Mouse (Mus musculus): ENCODE data around the gene Sdc4. TPM values are rescaled to one million over a fixed set of nuclear protein-coding genes. Genes with fewer than 3 reads are reported as not detected.

Sdc4 gene
- 13.0 and 15.3 TPM in 2 replicates for polyA plus RNA-seq (2015; fragmentation: Nextera tagmentation; extraction: Ambion mirVana)

DNA sequence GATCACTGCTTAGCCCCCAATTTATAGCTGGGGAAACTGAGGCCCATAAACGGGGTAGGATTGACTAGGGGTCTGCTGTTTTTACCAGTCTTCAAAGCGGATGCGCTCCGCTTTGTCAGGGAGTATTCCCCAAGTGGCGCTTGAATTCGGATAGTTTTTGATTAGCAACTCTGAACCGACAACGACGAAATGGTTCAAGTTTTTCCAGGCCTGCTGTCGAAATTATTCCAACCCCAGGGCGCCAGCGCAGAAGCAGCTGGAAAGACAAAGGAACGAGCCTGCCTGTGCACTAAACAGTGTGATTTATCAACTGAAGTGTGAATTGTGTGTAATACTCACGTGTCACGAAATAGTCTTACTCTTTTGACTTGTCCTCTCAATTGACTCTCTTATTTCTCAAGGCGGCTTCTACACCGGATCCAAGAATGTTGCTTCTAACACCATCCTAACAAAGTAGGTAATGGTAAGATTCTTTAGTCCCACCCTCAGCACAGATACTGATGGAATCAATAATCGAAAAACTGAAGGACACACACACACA lies at the start of gene Sdc4:
Gene Sdc4, minus strand, starts transcription at position 428 of the 541 bp plus-strand sequence.
- H3K27ac ChIP-seq (ENCODE audit: low read depth, low read length): no peak within 1 kb of the TSS; the same call in 1 of the 2 replicates
- H3K36me3 ChIP-seq (ENCODE audit: control insufficient read depth, insufficient read depth, low read length): no peaks in the 10 kb centered on the region
- peak within 1 kb of the TSS; percentile 95 for H3K4me2 ChIP-seq (ENCODE audit: low read length)
- ATAC-seq: 0 out of 2 replicates have a peak, but pooled peaks have one; percentile 6
- 6% methylated on average over 18 of the region's 18 CpGs for WGBS
- peak within 1 kb of the TSS; percentile 68 for H3K9ac ChIP-seq (ENCODE audit: low read depth, low read length)
- H3K4me3 ChIP-seq (ENCODE audit: low read length): peak within 1 kb of the TSS; percentile 55
- H3K4me1 ChIP-seq (ENCODE audit: control insufficient read depth, insufficient read depth, low read depth, low read length): peaks cover 21% of the 10 kb centered on the region
- H3K9me3 ChIP-seq (ENCODE audit: control insufficient read depth, low read length): no peaks in the 10 kb centered on the region
- H3K27me3 ChIP-seq (replicated peaks; ENCODE audit: control insufficient read depth, insufficient read depth, low read length): peaks cover 13% of the 10 kb centered on the region

DNA sequence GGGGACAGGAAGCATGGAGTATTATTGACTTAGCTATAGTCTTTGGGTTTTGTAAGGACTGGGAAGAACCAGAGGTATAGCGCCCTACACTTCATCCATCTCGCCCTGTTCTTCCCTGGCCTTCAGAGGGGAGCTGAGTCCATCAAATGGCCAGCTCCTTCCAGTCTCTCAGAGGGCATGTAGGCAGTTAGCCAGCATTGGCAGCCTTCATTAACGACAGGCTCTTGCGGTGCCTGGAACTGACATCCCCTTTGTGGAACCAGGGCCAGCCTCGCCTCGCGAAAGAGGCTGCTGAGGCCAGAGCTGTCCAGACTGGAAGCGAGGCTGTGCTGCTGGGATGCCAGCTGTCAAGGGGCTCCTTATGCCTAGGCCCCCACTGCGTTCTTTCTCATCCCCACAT lies 44.1 kb upstream of the Sdc4 start:
- Histone ChIP-seq H3K4me3 (ENCODE audit: low read length) (no peak overlapping the region), H3K36me3 (ENCODE audit: control insufficient read depth, insufficient read depth, low read length) (no peaks in the 10 kb centered on the region), H3K9me3 (ENCODE audit: control insufficient read depth, low read length) (no peaks in the 10 kb centered on the region), H3K4me1 (ENCODE audit: control insufficient read depth, insufficient read depth, low read depth, low read length) (peaks cover 12% of the 10 kb centered on the region), H3K27me3 (replicated peaks; ENCODE audit: control insufficient read depth, insufficient read depth, low read length) (no peaks in the 10 kb centered on the region), H3K4me2 (ENCODE audit: low read length) (peak overlapping the region; percentile 100), H3K9ac (ENCODE audit: low read depth, low read length) (no peak overlapping the region; the same call in 1 of the 2 replicates), H3K27ac (ENCODE audit: low read depth, low read length) (no peak overlapping the region)
- WGBS: 53% methylated on average over 9 of the region's 9 CpGs
- peak; percentile 31; the same call in 1 of the 2 replicates for ATAC-seq

DNA sequence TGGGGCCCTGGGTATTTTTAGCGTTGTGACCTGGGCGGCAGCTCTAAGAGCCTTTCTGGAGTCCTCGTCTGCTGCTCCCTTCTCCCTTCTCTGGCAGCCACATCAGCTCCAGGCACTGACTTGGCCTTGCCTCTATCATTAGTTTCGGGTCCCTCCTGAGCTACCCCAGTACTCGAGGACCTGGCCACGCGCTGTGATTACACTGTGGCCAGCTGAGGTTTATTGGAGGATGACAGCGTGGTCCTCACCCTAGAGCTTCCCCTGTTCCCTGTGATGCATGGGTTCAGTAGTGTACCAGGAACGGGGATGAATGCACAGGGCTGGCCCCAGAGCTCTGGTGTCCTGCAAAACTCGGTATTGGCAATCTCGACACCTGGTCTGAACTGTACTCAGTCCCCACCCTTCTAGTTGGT lies 43.4 kb upstream of the Sdc4 start:
- no peaks in the 10 kb centered on the region for H3K36me3 ChIP-seq (ENCODE audit: control insufficient read depth, insufficient read depth, low read length)
- H3K27me3 ChIP-seq (replicated peaks; ENCODE audit: control insufficient read depth, insufficient read depth, low read length): no peaks in the 10 kb centered on the region
- ATAC-seq: no peak
- 13% methylated on average over 11 of the region's 11 CpGs for WGBS
- H3K4me2 ChIP-seq (ENCODE audit: low read length): peak overlapping the region; percentile 100
- H3K4me3 ChIP-seq (ENCODE audit: low read length): peak overlapping the region; percentile 87
- peak overlapping the region; percentile 80 for H3K9ac ChIP-seq (ENCODE audit: low read depth, low read length)
- H3K4me1 ChIP-seq (ENCODE audit: control insufficient read depth, insufficient read depth, low read depth, low read length): peaks cover 12% of the 10 kb centered on the region
- H3K27ac ChIP-seq (ENCODE audit: low read depth, low read length): peak overlapping the region; percentile 30; the same call in 1 of the 2 replicates
- H3K9me3 ChIP-seq (ENCODE audit: control insufficient read depth, low read length): no peaks in the 10 kb centered on the region

DNA sequence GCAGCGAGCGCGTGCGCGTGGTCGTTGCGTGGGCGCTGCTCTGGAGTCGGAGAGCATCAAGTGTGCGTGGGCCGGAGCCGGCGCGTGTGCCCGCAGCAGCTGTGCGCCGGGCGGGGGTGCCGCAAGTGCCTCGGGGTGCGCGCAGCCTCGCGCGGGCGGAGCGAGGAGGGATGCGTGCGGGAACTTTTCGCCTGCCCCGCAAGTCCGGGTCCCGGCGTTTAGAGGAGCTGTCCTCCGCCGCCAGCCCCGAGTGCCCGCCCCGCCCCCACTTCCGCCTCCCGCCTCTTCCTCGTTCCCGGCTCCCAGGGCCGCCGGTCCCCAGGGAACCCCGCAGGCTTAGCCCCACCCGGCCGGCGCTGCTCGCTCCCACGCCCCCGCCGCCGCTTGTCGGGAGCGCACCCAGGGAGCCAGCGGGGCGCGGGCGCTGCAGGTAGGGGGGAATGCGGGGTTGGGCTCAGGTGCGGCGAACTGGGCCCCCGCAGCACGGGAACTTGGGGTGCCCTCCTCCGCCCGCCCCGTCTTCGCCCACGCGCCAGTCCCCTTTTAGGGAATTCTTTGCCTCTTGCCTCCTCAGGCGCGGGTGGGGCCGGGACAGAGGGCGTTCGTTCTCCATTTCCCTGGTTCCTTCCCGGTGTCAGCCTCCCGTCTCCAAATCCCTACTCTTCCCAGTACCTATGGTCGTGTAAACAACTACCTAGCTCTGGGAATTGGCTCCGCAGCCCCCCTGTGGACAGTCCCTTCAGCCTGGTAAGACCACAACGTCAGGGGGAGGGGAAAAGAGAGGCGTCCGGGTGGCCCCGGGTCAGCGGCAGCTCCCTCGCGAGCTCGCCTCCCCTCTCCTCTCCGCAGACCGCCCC lies 42.8 kb upstream of the Sdc4 start:
- Histone ChIP-seq H3K9me3 (ENCODE audit: control insufficient read depth, low read length) (no peaks in the 10 kb centered on the region), H3K4me1 (ENCODE audit: control insufficient read depth, insufficient read depth, low read depth, low read length) (peaks cover 12% of the 10 kb centered on the region), H3K27ac (ENCODE audit: low read depth, low read length) (peak overlapping the region; percentile 30; the same call in 1 of the 2 replicates), H3K27me3 (replicated peaks; ENCODE audit: control insufficient read depth, insufficient read depth, low read length) (no peaks in the 10 kb centered on the region), H3K4me2 (ENCODE audit: low read length) (peak overlapping the region; percentile 100), H3K9ac (ENCODE audit: low read depth, low read length) (peak overlapping the region; percentile 80), H3K36me3 (ENCODE audit: control insufficient read depth, insufficient read depth, low read length) (no peaks in the 10 kb centered on the region), H3K4me3 (ENCODE audit: low read length) (peak overlapping the region; percentile 87)
- peak; percentile 65 for ATAC-seq
- 0% methylated on average over 52 of the region's 90 CpGs for WGBS

DNA sequence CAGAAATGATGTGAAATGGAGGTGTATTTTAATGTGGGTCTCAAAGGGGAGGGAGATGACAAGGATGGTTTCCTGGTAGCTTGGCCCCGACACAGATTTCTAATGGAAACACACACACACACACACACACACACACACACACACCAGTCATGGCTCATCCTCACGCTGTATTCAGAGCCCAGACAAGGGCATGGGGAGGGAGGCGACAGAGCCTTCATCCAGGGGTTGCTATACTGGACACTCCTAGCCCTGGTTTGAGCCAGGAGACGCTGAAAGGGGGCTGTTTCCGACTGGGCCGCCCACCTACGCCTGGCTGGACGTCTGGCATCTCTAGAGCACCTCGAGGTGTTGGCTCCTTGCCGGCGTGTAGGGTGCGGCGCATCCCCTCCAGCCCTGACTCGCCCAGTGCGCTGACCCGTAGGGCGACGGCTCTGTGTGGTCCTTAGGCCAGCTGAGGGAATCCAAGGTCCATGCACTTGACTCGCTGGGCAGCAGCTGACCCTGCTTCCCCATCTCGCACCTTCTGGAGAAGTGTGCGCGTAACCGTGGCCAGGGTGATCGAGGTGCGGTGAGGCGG lies 42.1 kb upstream of the Sdc4 start, which contains the start of gene Dbndd2:
Gene Dbndd2, plus strand, starts transcription at position 426 of the 577 bp plus-strand sequence.
- 1% methylated on average over 26 of the region's 26 CpGs for WGBS
- H3K4me1 ChIP-seq (ENCODE audit: control insufficient read depth, insufficient read depth, low read depth, low read length): peaks cover 12% of the 10 kb centered on the region
- peak within 1 kb of the TSS; percentile 80 for H3K9ac ChIP-seq (ENCODE audit: low read depth, low read length)
- H3K27ac ChIP-seq (ENCODE audit: low read depth, low read length): peak within 1 kb of the TSS; percentile 30
- peak within 1 kb of the TSS; percentile 100 for H3K4me2 ChIP-seq (ENCODE audit: low read length)
- peak within 1 kb of the TSS; percentile 87 for H3K4me3 ChIP-seq (ENCODE audit: low read length)
- no peaks in the 10 kb centered on the region for H3K27me3 ChIP-seq (replicated peaks; ENCODE audit: control insufficient read depth, insufficient read depth, low read length)
- ATAC-seq: peak; percentile 57
- no peaks in the 10 kb centered on the region for H3K36me3 ChIP-seq (ENCODE audit: control insufficient read depth, insufficient read depth, low read length)
- H3K9me3 ChIP-seq (ENCODE audit: control insufficient read depth, low read length): no peaks in the 10 kb centered on the region

DNA sequence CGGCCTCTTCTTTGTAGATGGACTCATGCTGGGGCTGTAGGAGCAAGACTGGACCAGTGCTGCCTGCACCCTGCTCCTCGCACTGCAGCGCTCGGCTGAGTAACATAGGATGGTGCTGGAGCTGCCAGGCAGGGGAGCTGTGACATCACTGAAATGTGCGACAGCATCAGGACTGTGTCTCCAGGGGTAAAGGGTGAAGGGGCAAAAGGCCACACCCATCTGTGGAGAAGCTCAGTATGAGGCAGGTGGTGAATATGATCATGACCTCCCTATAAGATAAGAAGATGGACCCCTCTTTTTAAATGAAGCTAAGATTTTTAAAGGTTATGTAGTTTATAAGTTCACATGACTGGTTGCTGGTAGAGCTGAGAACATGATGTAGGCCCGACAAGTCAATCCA lies 29.9 kb upstream of the Sdc4 start, which contains the start of gene Trp53tg5:
Gene Trp53tg5, minus strand, starts transcription at position 101 of the 400 bp plus-strand sequence.
- Histone ChIP-seq H3K4me2 (ENCODE audit: low read length) (no peak within 1 kb of the TSS), H3K4me1 (ENCODE audit: control insufficient read depth, insufficient read depth, low read depth, low read length) (no peaks in the 10 kb centered on the region), H3K27ac (ENCODE audit: low read depth, low read length) (no peak within 1 kb of the TSS), H3K9me3 (ENCODE audit: control insufficient read depth, low read length) (no peaks in the 10 kb centered on the region), H3K4me3 (ENCODE audit: low read length) (no peak within 1 kb of the TSS), H3K36me3 (ENCODE audit: control insufficient read depth, insufficient read depth, low read length) (peaks cover 22% of the 10 kb centered on the region), H3K27me3 (replicated peaks; ENCODE audit: control insufficient read depth, insufficient read depth, low read length) (no peaks in the 10 kb centered on the region), H3K9ac (ENCODE audit: low read depth, low read length) (no peak within 1 kb of the TSS)
- 83% methylated on average over 6 of the region's 6 CpGs for WGBS
- no peak for ATAC-seq

DNA sequence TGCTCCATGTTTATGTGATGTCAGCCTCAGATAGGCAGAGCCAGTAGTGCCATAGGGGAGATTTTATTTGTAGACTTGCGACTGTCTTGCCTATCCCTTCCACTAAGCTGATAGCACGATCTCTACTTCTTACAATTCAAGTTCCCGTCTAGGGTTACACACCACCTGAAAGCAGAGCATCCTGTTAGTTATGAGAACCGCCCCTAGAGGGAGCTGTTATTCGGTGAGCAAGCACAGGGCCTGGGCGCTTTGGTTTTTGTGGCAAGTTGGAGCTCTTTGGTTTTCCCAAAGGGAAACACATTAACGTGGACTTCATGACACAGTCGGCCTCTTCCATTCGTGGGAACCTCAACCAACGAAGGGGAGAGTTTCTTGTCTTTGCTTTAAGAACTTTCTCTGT lies 26.6 kb upstream of the Sdc4 start:
- peaks cover 28% of the 10 kb centered on the region for H3K36me3 ChIP-seq (ENCODE audit: control insufficient read depth, insufficient read depth, low read length)
- WGBS: 24% methylated on average over 10 of the region's 10 CpGs
- no peak overlapping the region for H3K4me3 ChIP-seq (ENCODE audit: low read length)
- H3K9me3 ChIP-seq (ENCODE audit: control insufficient read depth, low read length): no peaks in the 10 kb centered on the region
- no peak for ATAC-seq
- no peaks in the 10 kb centered on the region for H3K4me1 ChIP-seq (ENCODE audit: control insufficient read depth, insufficient read depth, low read depth, low read length)
- no peak overlapping the region for H3K4me2 ChIP-seq (ENCODE audit: low read length)
- no peak overlapping the region for H3K27ac ChIP-seq (ENCODE audit: low read depth, low read length)
- H3K9ac ChIP-seq (ENCODE audit: low read depth, low read length): no peak overlapping the region
- no peaks in the 10 kb centered on the region for H3K27me3 ChIP-seq (replicated peaks; ENCODE audit: control insufficient read depth, insufficient read depth, low read length)

DNA sequence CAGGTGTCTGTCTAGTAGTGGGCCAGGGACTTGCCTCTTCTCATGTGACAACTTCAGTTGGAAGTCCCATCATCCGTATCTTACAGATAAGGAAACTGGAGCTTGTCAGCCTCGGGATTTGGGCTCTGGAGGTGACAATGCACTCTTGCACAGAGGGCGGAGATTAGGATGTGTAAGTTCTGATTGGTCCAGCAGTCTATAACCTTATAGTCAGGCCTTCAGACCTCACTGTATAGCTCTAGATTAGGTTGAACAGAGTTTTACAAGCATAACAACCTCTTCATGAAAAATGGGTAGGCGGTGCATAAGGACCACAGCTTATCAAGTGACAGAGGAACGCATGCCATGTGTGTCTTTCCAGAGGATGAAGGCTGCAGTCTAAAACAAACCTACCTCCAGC lies 23.1 kb upstream of the Sdc4 start:
- Histone ChIP-seq H3K4me2 (ENCODE audit: low read length) (no peak overlapping the region), H3K4me3 (ENCODE audit: low read length) (no peak overlapping the region), H3K9me3 (ENCODE audit: control insufficient read depth, low read length) (no peaks in the 10 kb centered on the region), H3K36me3 (ENCODE audit: control insufficient read depth, insufficient read depth, low read length) (peaks cover 27% of the 10 kb centered on the region), H3K27me3 (replicated peaks; ENCODE audit: control insufficient read depth, insufficient read depth, low read length) (no peaks in the 10 kb centered on the region), H3K4me1 (ENCODE audit: control insufficient read depth, insufficient read depth, low read depth, low read length) (peaks cover 9% of the 10 kb centered on the region), H3K9ac (ENCODE audit: low read depth, low read length) (no peak overlapping the region), H3K27ac (ENCODE audit: low read depth, low read length) (no peak overlapping the region)
- ATAC-seq: no peak
- WGBS: 81% methylated on average over 5 of the region's 5 CpGs

DNA sequence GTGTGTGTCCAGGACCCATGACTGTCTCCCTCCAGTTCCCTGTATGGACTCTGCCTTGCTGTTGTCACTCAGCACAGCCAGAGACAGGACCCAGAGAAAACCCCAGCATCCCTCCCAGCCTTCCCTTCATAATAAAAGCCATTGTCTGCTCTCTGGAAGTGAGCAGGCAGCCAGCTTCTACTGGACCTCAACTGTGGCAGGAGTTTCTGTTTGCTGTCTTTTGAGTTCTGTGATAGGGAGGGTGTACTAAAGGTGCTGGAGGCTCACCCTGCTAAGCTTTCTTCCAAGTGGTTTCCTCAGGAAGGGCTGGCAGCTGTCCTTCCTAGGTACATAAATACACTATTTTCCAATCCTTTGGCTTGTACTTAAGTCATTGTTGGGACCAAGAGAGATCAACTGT lies 21.5 kb upstream of the Sdc4 start:
- Histone ChIP-seq H3K36me3 (ENCODE audit: control insufficient read depth, insufficient read depth, low read length) (peaks cover 25% of the 10 kb centered on the region), H3K4me3 (ENCODE audit: low read length) (no peak overlapping the region), H3K27ac (ENCODE audit: low read depth, low read length) (no peak overlapping the region), H3K27me3 (replicated peaks; ENCODE audit: control insufficient read depth, insufficient read depth, low read length) (no peaks in the 10 kb centered on the region), H3K4me2 (ENCODE audit: low read length) (no peak overlapping the region), H3K9me3 (ENCODE audit: control insufficient read depth, low read length) (no peaks in the 10 kb centered on the region), H3K4me1 (ENCODE audit: control insufficient read depth, insufficient read depth, low read depth, low read length) (peaks cover 11% of the 10 kb centered on the region), H3K9ac (ENCODE audit: low read depth, low read length) (no peak overlapping the region)
- no peak for ATAC-seq

All from hindbrain, embryonic 16.5 days (tissue).